Mouse (Mus musculus) CD4-positive, CD25-positive, alpha-beta regulatory T cell, adult 4 months (primary cell): Measurements from ENCODE around the gene Shoc2. TPM values are rescaled to one million over a fixed set of nuclear protein-coding genes. Genes with fewer than 3 reads are reported as not detected.

Experiments
- ATAC-seq: one replicate; pipeline ENCODE4 v1.8.0; 2017
- polyA plus RNA-seq, 2 experiments: library from polyadenylated mRNA; unstranded; fragments of 100-300 nt; shearing (Covaris generic); gene quantifications; one replicate each; pipeline ENCODE4 v1.2.1; 2017

Shoc2 gene
- polyA plus RNA-seq, 2 experiments from 2014 or later, result 65.7 to 68.8 TPM

DNA sequence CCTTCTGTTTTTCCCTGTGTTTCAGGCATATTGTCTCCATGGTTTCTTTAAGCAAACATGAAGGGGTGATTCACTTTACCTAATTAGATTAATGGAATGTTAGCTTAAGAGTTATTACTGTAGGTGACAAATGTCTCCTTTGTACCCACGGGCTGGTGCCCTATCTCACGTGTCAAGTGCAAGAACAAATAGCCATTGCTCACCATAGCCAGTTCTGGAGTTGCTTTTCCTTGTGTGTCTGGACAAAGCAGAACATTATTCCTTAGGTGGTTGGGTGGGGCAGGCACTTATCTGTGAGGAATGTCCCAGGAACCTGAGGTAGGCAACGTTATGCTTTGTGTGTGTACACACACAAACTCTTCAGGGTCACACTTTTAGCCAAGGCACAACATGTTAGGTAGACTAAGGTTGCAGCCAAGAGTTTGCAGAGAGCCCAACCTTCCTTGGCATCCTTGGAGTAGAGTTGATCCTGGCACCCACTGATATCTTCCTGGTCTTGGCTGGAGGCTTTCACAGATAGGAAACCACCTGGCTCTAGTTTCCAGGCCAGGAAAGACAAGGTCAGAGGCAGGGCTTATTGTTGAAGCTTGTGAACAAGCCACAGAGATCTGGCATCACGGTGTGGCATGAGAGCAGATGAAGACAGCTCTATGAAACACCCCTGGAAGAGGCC lies 96.4 kb downstream of the Shoc2 start:
- ATAC-seq, result no peak

DNA sequence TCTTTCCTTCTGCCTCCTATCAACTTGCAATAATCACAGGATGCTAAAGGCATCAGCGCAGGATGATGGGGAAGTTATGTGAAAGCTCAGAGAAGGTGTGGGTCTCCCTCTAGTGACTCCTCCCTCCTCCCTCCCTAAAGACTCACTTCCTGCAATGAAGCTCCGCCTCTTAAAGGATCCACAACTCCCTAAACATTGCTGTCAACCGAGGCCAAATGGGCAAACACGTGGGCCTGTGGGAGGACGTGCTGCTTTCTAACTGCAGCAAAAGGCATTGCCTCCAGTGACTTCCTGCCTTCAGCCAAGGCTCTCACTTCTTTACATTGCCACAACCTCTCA lies 96.9 kb downstream of the Shoc2 start:
- peak; percentile 73 for ATAC-seq

DNA sequence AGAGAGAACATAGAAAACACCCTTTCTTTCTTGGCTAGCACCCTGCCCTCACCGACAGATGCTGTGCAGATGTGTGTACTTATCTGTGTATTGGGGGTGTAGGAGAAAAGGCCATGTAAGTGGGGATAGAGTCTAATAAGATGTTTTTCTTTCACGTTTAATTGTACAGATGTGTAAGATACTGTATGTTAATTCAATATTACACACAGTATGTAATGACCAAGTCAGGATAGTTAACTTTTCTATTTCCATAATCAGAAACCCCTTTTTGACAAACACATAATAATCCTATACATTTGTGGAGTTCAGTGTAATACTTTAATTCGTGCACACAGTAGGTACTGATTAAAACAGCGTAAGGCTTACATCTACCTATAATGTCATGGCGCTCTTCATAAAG lies 99.7 kb downstream of the Shoc2 start, which contains the start of gene Adra2a:
Adra2a (plus strand) TSS at position 301 of the 400 bp plus-strand sequence.
- no peak for ATAC-seq

DNA sequence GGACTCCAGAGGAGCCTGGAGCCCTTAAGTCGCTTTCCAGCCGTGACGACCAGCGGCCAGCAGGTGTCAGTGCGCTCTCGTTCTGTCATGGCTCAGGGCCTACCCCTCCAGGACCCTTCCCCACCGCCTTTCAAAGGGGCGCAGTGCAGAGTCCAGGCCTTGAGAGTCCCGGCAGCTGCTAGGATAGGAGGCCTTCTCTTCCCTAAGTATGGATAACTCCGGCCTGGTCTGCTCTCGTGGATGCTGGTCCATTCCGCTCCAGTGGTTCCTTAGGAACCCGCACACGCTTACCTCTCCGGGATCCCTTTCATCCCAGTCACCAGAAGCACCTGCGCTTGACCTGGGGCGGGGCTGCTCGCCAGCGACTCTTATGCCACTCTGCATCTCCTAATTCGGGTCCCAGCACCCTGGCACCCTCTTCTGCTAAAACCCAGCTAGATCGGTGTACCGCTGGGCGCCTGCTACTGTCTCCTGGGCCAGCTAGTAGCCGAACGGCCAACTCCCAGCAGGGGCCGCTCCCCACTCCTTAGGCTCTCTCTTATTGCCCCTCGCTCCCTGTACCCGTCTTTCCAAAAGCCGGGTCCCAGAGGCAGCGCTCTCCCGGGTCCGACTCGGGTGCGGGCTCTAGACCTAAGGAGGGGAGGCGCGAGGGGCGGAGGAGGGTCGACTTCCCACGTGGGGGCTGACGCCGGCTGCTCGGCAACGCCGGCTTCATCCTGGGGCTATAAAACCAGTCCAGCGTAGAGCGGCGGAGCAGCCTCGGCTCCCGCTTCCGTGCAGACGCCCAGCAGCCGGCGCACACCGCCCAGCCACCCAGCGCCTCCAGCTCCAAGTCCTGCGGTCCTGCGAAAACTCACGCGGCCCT lies 100.6 kb downstream of the Shoc2 start:
- ATAC-seq, result peak; percentile 32

DNA sequence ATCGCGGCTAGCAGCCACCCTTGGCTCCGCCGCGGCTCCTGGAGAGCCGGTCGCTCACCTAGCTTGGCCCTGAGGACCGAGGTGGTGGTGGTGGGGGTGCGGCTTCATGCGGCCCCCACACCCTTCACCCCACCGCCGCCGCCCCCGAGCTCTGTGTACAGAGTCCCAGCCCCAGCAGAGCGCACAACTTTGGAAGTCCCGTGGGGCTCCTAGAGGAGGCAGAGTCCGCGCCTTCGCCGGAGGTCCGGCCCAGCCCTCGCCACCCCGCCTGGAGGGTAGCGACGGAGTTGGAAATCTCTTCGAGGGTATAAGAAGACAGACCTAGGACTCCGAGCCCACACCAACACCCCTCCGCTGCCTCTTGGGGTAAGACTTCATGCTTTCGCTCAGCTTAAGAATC lies 101.3 kb downstream of the Shoc2 start:
- no peak for ATAC-seq

DNA sequence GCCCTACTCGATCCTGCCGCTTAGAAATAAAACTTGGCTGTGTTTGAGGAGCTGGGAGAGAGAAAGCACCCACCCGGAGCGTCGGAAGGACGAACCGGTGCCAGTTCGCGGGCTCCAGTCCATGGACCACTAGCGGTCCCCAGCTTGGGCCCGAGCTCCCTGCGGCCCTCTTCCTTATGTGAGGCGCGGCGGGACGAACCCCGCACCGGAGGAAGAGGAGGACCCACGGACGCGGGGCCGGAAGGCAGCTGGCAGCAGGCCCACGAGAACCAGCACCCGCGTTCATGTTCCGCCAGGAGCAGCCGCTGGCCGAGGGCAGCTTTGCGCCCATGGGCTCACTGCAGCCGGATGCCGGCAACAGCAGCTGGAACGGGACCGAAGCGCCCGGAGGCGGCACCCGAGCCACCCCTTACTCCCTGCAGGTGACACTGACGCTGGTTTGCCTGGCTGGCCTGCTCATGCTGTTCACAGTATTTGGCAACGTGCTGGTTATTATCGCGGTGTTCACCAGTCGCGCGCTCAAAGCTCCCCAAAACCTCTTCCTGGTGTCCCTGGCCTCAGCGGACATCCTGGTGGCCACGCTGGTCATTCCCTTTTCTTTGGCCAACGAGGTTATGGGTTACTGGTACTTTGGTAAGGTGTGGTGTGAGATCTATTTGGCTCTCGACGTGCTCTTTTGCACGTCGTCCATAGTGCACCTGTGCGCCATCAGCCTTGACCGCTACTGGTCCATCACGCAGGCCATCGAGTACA lies 102.0 kb downstream of the Shoc2 start:
- peak; percentile 27 for ATAC-seq

DNA sequence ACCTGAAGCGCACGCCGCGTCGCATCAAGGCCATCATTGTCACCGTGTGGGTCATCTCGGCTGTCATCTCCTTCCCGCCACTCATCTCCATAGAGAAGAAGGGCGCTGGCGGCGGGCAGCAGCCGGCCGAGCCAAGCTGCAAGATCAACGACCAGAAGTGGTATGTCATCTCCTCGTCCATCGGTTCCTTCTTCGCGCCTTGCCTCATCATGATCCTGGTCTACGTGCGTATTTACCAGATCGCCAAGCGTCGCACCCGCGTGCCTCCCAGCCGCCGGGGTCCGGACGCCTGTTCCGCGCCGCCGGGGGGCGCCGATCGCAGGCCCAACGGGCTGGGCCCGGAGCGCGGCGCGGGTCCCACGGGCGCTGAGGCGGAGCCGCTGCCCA lies 102.6 kb downstream of the Shoc2 start:
- no peak for ATAC-seq

DNA sequence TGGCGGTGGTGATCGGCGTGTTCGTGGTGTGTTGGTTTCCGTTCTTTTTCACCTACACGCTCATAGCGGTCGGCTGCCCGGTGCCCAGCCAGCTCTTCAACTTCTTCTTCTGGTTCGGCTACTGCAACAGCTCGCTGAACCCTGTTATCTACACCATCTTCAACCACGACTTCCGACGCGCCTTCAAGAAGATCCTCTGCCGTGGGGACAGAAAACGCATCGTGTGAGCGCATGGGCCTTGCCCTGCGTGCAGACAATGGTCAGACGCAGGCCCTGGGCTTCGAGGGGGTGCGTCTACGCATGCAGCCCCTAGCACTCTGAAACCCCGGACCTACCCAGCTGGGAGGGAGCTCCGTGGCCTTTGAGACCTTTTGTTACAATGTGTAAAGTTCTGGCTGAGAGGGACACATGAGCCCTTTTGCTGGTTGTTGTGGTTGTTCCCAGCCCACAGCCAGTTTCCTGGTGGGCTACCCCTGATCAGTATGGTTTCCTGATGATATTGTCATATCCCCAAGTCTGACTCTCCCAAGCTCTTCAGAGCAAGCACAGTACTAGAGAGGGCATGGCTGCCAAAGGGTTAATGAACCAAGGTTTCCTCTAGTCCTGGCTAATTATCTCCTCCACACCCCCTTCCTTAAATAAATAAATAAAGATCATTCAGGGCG lies 103.4 kb downstream of the Shoc2 start:
- ATAC-seq, result peak; percentile 30

DNA sequence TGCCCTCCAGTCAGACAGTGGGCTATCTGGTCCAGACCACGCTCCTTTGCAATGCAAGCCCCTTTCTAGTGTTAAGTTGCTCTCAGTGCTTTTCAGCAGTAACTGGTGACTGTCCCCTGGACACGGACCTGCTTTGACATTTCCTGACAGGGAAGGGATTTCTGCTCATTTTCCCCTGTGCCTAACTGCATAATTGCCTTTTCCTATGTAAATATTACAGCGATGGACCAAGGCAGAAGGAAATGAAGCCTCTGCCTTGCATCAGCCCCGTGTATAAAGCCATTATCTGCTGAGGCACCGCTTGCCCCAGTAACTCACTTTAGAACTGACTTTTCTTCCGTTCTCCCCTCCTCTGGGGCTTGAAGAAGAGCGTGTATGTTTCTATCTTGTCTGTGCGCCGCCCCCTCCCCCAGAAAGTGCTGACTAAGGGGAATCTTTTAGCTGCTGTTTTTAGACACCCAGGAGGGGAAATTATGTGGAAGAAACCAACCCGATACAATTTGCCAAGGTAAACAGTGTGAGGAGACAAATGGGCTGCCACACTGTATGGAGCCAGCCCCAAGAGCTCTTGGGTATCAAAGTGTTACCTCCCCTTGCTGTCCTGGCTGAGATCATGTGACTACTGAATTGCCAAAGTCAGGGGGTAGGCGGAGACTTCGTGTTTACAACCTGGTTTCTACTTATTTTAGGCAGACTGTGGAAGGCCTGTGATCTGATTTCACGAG lies 104.2 kb downstream of the Shoc2 start:
- ATAC-seq, result peak; percentile 21

DNA sequence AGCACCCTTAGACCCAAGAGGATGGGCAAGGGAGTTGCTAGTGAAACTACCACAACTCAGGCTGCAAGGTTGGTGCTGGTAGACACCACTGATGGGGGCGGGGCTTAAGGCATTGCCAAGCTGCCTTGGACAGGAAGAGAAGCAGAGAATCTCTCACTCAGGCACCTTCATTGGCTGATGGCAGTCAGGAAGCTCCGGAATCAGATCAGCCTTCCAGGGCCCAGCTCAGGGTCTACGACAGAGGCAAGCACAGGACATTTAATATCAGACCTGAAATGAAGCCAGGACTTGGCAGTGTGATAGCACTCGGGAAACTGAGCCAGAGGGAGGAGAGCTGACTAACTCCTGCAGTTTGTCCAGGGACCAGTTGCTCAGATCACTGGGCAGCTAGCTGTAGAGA lies 107.5 kb downstream of the Shoc2 start:
- no peak for ATAC-seq

DNA sequence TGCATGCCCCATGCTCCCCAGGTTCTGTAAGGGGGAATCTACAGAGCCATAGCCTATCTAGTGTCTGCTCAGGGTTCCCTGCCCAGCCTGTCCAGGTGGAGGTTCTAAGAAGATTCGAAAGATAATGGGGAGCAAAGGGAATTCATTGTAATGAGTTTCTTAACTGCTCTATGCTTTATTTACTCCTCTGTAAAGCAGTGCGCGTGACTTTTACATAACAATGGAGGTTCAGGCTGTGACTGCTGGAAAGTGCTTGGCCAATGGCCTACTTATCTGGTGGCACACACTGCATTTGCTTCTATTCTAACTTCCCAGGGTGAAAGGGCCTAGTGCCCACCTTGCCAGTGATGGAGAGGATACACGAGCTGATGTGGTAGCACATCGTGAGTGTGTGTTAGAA lies 111.7 kb downstream of the Shoc2 start:
- no peak for ATAC-seq

DNA sequence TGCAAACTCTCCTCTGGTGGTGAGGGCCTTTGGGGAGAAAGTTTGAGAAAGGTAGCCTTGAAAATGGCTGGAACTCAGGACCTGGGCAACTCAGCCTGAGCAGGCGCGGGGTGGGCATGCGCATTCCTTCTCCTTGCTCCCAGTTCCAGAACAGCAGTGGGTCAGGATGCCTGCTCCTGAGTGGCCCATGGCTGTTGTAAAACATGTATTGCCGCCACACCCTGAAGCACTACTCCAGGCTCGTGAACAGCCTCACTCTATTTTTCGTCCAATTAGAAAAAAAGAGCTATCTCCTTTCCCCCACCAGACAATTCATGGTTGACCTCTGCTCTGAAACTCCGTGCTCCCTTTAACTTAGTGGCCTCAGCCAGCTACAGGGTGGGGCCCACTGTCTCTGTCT lies 124.3 kb downstream of the Shoc2 start:
- no peak for ATAC-seq

DNA sequence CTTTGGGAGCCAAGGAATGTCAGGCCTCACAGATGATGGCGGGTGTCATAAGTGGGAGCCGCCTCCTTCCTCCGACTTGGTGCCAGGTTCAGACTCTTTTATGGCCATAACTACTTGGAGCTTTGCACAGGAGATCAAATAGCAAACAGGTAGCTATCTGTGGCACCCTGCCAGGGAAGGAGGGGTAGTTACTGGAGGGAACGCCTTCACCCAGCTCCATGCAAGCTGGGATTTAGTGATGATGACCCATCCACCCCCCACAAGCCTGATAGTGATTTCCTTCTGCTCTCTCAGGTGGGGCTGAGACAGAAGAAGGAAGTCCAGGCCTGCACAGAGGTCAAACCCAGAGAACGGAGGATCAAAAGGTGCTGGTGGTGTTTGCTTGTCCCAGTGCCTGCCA lies 126.4 kb downstream of the Shoc2 start:
- ATAC-seq, result no peak

DNA sequence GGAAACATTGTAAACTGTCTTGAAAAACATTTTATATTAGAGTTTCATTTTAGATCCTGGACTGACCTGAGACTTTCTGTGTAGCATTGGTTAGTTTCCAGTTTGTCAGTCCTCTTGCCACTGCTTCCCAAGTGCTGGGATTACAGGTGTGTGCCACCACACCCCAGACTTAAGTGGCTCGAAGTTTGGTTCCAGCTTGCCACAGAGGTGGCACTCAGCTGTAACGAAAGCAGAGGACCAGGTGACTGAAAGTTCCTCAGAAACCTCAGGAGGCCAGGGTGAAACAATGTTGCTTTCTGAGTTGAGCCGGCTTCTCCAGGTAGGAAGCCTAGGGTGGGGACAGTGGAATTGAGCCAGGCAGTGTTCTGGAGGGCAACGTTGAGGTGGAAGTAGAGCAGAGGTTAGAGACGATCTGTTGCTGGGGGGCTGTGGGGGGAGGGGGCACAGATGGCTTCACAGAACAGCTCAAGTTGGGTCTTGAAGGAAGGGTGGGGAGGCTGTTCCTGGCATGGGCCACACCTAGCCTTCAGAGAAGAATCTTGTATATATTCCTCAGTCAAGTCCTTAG lies 128.2 kb downstream of the Shoc2 start:
- no peak for ATAC-seq

DNA sequence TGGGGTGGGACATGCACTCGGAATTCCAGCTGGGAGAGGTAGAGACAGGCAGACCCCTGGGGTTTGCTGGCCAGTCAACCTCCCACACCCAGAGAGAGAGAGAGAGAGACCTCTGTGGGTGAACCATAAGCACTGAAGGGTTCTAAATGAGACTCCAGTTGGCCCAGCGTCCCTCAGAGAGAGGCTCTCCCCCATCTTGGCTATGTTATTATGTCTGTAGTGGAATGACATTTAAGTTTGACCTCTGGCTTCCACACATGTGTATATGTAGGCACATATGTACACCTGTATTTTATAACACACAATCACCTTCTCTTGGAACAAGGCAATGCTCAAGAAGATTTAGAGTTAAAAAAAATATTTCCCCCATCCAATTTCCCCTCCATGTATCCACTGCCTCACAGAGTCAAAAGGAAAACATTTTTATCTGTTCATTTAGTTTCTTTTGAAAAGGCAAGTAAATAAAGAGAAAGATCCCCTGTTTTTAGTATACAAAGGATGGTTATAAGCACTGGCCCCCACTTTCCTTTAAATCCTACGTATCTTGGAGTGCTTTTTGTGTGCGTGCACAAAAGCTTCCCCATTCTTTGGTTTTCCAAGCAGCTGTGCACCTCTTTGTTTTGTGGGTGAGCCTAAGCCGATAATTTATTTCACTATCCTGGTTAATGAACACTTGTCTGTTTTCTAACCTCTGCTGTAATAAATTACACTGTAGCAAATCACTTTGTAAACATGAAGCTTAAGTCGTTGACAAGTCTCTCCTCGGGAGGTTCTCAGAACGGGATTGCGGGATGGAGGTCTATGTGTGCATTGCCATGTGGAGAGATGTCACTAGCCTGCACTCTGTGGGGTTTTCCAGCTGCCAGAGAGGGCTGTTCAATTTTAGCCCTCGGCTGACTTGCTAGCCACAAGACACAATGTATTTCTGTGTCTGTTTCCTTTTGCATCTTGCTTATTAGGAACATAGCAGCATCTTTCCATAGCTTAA lies 132.6 kb downstream of the Shoc2 start:
- no peak for ATAC-seq

DNA sequence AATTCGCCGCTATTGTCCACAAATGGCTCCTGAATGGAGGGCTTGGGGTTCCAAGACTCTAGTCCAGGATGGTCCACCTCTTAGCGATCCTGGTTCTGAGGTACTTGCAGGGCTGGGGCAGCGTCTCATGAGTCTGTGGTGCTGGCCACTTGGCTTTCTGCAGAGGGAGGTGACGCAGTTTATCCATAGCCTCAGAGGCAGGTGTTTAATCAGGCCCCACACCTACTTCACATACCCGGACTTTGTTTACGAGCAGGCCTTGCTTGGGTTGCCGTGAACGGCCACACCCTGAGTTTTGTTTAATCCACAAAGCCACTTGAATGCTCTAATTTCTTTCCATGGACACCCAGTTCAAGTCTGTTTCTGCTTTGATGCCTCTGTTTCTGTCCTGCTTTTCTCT lies 137.2 kb downstream of the Shoc2 start:
- no peak for ATAC-seq

DNA sequence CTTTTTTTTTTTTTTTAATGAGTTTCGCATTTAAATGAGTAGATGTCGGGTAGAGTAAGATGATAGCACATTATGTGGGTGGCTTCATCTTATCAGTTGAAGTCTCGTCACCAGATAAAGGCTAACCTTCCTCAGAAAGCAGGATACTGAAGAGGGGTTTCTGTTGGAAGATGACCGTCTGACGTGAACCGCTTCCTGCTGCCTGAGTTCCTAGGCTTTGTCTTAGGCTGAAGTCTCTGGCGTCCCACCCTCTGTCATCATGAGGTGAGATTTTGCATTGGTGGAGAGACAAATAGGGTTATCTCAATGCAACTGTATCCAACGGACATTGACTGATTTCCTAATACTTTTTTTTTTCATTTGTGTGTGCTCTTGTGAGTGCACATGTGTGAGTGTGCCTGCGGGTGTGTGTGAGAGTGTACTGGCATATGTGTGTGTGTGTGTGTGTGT lies 137.6 kb downstream of the Shoc2 start:
- no peak for ATAC-seq
